Mouse (Mus musculus) kidney, adult 2 months (tissue): ENCODE data around the gene Nolc1. TPM values are rescaled to one million over a fixed set of nuclear protein-coding genes. Genes with fewer than 3 reads are reported as not detected.
"Not testable (repeated sequence)": the region's sequence is repeated elsewhere in the genome, so short reads cannot be mapped to it uniquely, and the experiment has no call there.

Experiments
- DNase-seq: peaks from one replicate; pipeline ENCODE4 v3.0.0; 2021
- H3K27ac ChIP-seq: fragments of 200-500 bp; 2 replicates; pipeline ENCODE4 v1.5.1; 2012; ENCODE audit warnings: low read depth, low read length, control low read depth, inconsistent platforms; ENCODE audit not compliant: insufficient read depth
- H3K27me3 ChIP-seq: fragments of 200-500 bp; replicated peaks from 2 replicates; pipeline ENCODE4 v1.6.1; 2012; ENCODE audit warnings: mild to moderate bottlenecking, moderate library complexity, low read length, inconsistent platforms; ENCODE audit not compliant: control insufficient read depth, insufficient read depth
- H3K36me3 ChIP-seq: fragments of 200-500 bp; 2 replicates; pipeline ENCODE4 v1.6.1; 2012; ENCODE audit warnings: mild to moderate bottlenecking, moderate library complexity, low read length, inconsistent platforms; ENCODE audit not compliant: control insufficient read depth, insufficient read depth
- H3K4me1 ChIP-seq: fragments of 200-500 bp; 2 replicates; pipeline ENCODE4 v1.6.1; 2011; ENCODE audit warnings: low read length; ENCODE audit not compliant: control insufficient read depth, insufficient read depth
- H3K4me3 ChIP-seq: fragments of 200-500 bp; 2 replicates; pipeline ENCODE4 v1.5.1; 2011; ENCODE audit warnings: mild to moderate bottlenecking, low read depth, low read length, control low read depth; ENCODE audit not compliant: insufficient read depth
- CTCF ChIP-seq: fragments of 200-500 bp; conservative IDR thresholded peaks from 2 replicates; pipeline ENCODE4 v1.5.1; 2011; ENCODE audit warnings: low read depth, mild to moderate bottlenecking, control low read depth, low read length, moderate library complexity, mixed read lengths; ENCODE audit not compliant: insufficient read depth, insufficient read length
- POLR2A ChIP-seq: fragments of 200-500 bp; IDR thresholded peaks from one replicate; pipeline ENCODE4 v1.6.1; 2011; ENCODE audit warnings: low read depth, low read length, control low read depth
- WGBS: fragments of 180-500 bp; shearing (Covaris S2); methylation state at CpG from one replicate; pipeline ENCODE4 v1.1.7; 2018; 5-methylcytosine and 5-hydroxymethylcytosine counted together
- polyA plus RNA-seq: library from polyadenylated mRNA; depleted of rRNA; stranded (reverse); fragments of >200 nt; gene quantifications from 2 replicates; pipeline ENCODE4 v1.2.3, GENCODE M21; 2012

The Nolc1 gene
- polyA plus RNA-seq, 1 experiment = 10.0 TPM

DNA sequence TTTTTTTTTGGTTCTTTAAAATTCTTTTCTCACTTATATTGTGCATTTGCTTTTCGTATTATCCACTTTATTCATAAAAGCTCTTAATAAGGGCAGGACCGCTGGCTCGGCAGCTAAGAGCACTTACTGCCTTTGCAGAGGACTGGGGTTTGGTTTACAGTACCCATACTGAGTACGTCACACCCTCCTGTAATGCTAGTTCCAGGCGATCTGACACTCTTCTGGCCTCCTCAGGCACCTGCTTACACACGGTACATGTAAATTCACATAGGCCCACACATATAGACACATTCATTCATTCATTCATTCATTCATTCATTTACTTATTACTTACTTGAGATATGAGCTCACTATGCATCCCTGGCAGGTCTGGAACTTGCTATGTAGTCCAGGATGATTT, 45.2 kb downstream of the Nolc1 start:
- Histone ChIP-seq H3K4me3 (no peak overlapping the region), H3K36me3 (no peaks in the 10 kb centered on the region), H3K27me3 (no peaks in the 10 kb centered on the region), H3K27ac (no peak overlapping the region), H3K4me1 (no peaks in the 10 kb centered on the region)
- no peak for DNase-seq
- TF ChIP-seq CTCF (no peak), POLR2A (no peak)
- WGBS = 78% methylated on average over 6 of the region's 6 CpGs

DNA sequence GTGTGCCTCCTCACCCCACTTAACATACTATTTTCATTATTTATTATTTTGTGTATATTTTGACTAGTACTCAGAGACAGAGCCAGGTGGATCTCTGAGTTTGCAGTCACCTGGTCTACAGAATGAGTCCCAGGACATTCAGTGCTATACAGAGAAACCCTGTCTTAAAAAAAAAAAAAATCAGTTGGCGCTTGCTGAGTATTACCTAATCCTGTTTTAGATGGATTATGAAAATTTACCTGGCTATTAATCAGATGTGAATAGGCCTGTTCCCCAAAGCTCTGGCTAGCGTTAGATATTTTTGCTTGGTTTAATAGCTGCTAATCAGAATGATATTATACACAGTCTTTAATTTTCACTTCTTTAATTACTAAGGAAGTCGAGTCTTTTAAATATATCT, 48.2 kb downstream of the Nolc1 start:
- Histone ChIP-seq H3K27ac (no peak overlapping the region), H3K4me3 (no peak overlapping the region), H3K27me3 (no peaks in the 10 kb centered on the region), H3K36me3 (no peaks in the 10 kb centered on the region), H3K4me1 (no peaks in the 10 kb centered on the region)
- WGBS = 78% methylated on average over 3 of the region's 3 CpGs
- TF ChIP-seq POLR2A = no peak
- TF ChIP-seq CTCF = no peak
- no peak for DNase-seq

DNA sequence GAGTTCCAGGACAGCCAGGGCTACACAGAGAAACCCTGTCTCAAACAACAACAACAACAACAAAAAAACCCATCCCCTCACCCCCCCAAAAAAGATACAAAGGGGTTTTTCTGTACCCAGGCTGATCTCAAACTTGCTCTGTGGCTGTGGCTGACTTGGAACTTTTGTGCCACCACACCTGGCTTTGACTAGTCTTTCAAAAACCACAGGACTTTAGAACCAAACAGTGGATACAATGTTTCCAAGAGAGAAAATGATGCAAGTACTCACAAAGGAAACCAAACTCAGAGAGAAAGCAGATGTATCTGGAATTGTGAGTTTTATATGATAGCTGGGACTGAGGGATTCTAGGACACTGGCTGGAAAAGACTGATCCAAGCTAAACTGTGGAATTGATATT, 49.0 kb downstream of the Nolc1 start:
- no peak for DNase-seq
- no peaks in the 10 kb centered on the region; the same call in 1 of the 2 replicates for H3K27me3 ChIP-seq
- no peak overlapping the region for H3K27ac ChIP-seq
- no peaks in the 10 kb centered on the region for H3K36me3 ChIP-seq
- H3K4me3 ChIP-seq = no peak overlapping the region
- H3K4me1 ChIP-seq = no peaks in the 10 kb centered on the region
- TF ChIP-seq CTCF (no peak), POLR2A (no peak)

DNA sequence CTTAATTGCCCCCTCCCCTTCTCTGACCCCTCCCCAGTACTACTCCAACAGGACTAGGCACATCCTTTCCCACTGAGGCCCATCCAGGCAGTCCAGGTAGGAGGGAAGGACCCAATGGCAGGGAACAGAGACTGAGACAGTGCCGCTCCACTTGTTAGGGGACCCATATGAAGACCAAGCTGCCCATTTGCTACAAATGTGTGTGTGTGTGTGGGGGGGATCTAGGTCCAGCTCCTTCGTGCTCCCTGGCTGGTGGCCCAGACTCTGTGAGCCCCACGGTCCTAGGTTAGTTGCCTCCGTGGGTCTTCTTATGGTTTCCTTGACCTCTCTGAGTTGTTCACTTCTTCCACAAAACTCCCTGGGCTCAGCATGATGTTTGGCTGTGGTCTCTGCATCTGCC, 50.6 kb downstream of the Nolc1 start:
- Histone ChIP-seq H3K36me3 (no peaks in the 10 kb centered on the region), H3K4me3 (no peak overlapping the region), H3K27ac (no peak overlapping the region), H3K4me1 (no peaks in the 10 kb centered on the region), H3K27me3 (no peaks in the 10 kb centered on the region; the same call in 1 of the 2 replicates)
- TF ChIP-seq CTCF (no peak), POLR2A (no peak)
- DNase-seq = no peak
- WGBS = 85% methylated on average over 4 of the region's 4 CpGs

DNA sequence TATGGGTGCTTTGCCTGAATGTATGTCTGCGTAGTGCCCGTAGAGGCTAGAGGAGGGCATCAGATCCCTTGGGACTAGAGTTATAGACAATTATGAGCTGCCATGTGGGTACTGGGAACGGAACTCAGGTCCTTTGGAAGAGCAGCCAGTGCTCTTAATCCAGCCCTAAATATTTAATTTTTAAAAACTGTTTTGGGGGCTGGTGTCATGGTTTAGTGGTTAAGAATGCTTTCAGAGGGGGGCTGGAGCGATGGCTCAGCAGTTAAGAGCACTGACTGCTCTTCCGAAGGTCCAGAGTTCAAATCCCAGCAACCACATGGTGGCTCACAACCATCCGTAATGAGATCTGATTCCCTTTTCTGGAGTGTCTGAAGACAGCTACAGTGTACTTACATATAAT, 54.1 kb downstream of the Nolc1 start:
- WGBS = 66% methylated on average over 6 of the region's 6 CpGs
- not testable (repeated sequence) for DNase-seq, H3K4me3 ChIP-seq, H3K27me3 ChIP-seq, H3K36me3 ChIP-seq, H3K4me1 ChIP-seq, H3K27ac ChIP-seq

DNA sequence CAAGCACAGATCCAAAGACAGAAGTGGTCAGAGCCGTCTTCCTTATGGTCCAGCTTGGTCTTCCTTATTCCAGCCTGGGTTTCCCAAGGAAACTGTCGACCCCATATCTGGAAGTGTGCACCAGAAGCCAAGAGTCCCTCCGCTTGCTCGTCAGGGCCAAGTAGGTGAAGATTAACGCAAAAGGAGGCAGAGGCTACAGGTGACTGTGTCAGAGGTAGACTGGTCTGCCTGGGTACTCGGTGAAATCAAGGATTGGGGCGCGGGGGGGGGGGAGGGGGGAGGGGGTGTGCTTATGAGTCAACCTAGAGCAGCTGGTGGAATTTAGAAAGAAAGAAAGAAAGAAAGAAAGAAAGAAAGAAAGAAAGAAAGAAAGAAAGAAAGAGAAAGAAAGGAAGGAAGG, 55.6 kb downstream of the Nolc1 start:
- TF ChIP-seq CTCF = no peak
- TF ChIP-seq POLR2A = no peak
- Histone ChIP-seq H3K4me3 (no peak overlapping the region), H3K27ac (no peak overlapping the region), H3K4me1 (0 out of 2 replicates have a peak, but pooled peaks cover 6% of the 10 kb centered on the region), H3K27me3 (no peaks in the 10 kb centered on the region; the same call in 1 of the 2 replicates), H3K36me3 (no peaks in the 10 kb centered on the region)
- DNase-seq = no peak
- WGBS = 8% methylated on average over 8 of the region's 8 CpGs

DNA sequence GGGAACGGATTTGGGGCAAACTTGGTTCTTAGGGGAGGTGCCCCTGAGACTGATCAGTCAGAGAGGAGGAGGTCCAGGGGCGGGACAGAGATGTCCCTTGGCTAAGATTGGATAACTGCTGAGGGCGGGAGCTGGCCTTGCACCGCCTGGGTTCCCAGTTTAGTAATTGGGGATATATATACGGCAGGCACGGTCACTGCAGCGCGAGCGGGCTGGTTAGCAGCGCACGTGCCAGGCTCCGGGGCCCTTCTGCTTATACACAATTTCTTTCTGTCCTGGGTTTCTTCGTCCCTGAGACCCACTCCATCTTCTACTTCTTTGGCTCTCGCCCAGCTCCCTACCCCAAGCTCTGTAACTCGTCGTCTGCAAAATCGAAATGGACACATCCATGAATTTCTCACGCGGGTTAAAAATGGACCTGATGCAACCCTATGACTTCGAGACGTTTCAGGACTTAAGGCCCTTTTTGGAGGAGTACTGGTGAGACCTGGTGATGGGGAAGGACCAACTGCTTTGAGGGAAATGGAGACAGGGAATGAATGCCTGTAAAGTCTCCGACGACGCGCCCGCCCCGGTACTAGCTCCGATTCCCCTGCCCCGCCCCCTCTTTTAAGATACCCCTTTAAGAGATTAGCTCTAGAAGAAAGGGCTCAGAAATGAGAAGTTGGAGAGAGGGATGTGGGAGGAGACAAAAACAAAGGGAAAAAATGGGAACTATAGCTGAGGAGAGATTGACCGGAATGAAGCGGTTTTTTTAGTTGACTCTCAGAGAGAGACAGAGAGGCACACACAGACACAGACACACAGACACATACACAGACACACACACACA, 56.2 kb downstream of the Nolc1 start, which contains the start of gene Elovl3:
Gene Elovl3 (plus strand): TSS at position 204 of the 832 bp plus-strand sequence.
- Histone ChIP-seq H3K27ac (no peak within 1 kb of the TSS), H3K36me3 (no peaks in the 10 kb centered on the region), H3K27me3 (no peaks in the 10 kb centered on the region; the same call in 1 of the 2 replicates), H3K4me3 (no peak within 1 kb of the TSS), H3K4me1 (0 out of 2 replicates have a peak, but pooled peaks cover 9% of the 10 kb centered on the region)
- peak; percentile 29 for DNase-seq
- TF ChIP-seq CTCF (no peak), POLR2A (no peak)
- 3% methylated on average over 31 of the region's 31 CpGs for WGBS
